Mouse (Mus musculus) kidney, postnatal 0 days (tissue): ENCODE measurements around the gene Eif5. TPM values are rescaled to one million over a fixed set of nuclear protein-coding genes. Genes with fewer than 3 reads are reported as not detected.
"Not testable (repeated sequence)": the region's sequence is repeated elsewhere in the genome, so short reads cannot be mapped to it uniquely, and the experiment has no call there.

Experiments
- ATAC-seq: fragments of 200-750 bp; cut with Nextera tagmentation; replicated peaks from 2 replicates; pipeline ENCODE4 v1.8.0; 2017; ENCODE audit warnings: low read depth, moderate number of reproducible peaks, moderate TSS enrichment, moderate library complexity; ENCODE audit not compliant: low FRiP score
- DNase-seq: peaks from one replicate; pipeline ENCODE4 v3.0.0-alpha.2; 2016; ENCODE audit warnings: low spot score
- H3K27ac ChIP-seq: fragments of 300-500 bp; sonication (generic); 2 replicates; pipeline ENCODE4 v1.5.1; 2014; ENCODE audit warnings: mild to moderate bottlenecking
- H3K27me3 ChIP-seq: fragments of 300-500 bp; sonication (generic); 2 replicates; pipeline ENCODE4 v1.6.1; 2014; ENCODE audit warnings: low read length, mixed read lengths; ENCODE audit not compliant: insufficient read depth
- H3K36me3 ChIP-seq: fragments of 300-500 bp; sonication (generic); 2 replicates; pipeline ENCODE4 v1.6.1; 2014; ENCODE audit warnings: low read length, mixed read lengths; ENCODE audit not compliant: insufficient read depth
- H3K4me1 ChIP-seq: fragments of 300-500 bp; sonication (generic); replicated peaks from 2 replicates; pipeline ENCODE4 v1.6.1; 2014; ENCODE audit warnings: antibody characterized with exemption, low read length, mixed read lengths; ENCODE audit not compliant: insufficient read depth
- H3K4me2 ChIP-seq: fragments of 300-500 bp; sonication (generic); 2 replicates; pipeline ENCODE4 v1.6.1; 2014; ENCODE audit warnings: mild to moderate bottlenecking, low read length, moderate library complexity, mixed read lengths
- H3K4me3 ChIP-seq: fragments of 300-500 bp; sonication (generic); replicated peaks from 2 replicates; pipeline ENCODE4 v1.5.1; 2014; ENCODE audit warnings: low read depth, low read length
- H3K9ac ChIP-seq: fragments of 300-500 bp; sonication (generic); 2 replicates; pipeline ENCODE4 v1.6.1; 2014; ENCODE audit warnings: low read depth, low read length
- H3K9me3 ChIP-seq: fragments of 300-500 bp; sonication (generic); replicated peaks from 2 replicates; pipeline ENCODE4 v1.6.1; 2016; ENCODE audit warnings: low read length, inconsistent platforms, mixed read lengths
- CTCF ChIP-seq: IDR thresholded peaks from 2 replicates; pipeline ENCODE4 v1.5.1; 2016; ENCODE audit warnings: antibody characterized with exemption, low read depth, mild to moderate bottlenecking, moderate library complexity
- WGBS: fragments of 180-500 bp; shearing (Covaris S2); extraction: QIAGEN DNeasy Blood & Tissue Kit; methylation state at CpG from one replicate; pipeline ENCODE4 v1.1.7; 2014; 5-methylcytosine and 5-hydroxymethylcytosine counted together
- polyA plus RNA-seq: library from polyadenylated mRNA; unstranded; fragments of >200 nt; fragmentation: Nextera tagmentation; extraction: Ambion mirVana; gene quantifications from 2 replicates; pipeline ENCODE4 v1.2.1, GENCODE M21; 2015

Gene Eif5
- polyA plus RNA-seq, 1 experiment from 2014 or later, result 701 TPM

DNA sequence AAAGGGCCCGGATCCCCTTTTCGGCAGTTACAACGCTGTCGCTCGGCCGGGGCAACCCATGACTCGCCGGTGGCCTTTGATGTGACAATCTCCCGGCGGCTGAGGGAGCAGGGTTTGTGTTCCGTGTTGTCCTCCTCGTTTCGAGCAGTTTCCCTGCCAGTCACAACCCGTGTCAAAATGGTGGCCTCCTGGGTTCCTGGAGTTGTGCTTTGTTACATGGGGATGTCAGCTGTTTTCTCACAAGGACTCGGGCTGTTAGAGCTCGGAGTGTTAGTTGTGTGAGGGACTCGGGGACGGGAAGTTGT, 1.2 kb downstream of the Eif5 start:
- Histone ChIP-seq H3K4me1 (peaks cover 5% of the 10 kb centered on the region; the same call in 1 of the 2 replicates), H3K36me3 (peaks cover 35% of the 10 kb centered on the region), H3K27me3 (no peaks in the 10 kb centered on the region), H3K9ac (peak overlapping the region; percentile 100), H3K9me3 (no peaks in the 10 kb centered on the region), H3K4me3 (peak overlapping the region; percentile 99), H3K4me2 (peak overlapping the region; percentile 86), H3K27ac (peak overlapping the region; percentile 100)
- ATAC-seq (no peak), DNase-seq (peak; percentile 15)
- no peak for TF ChIP-seq CTCF
- under 1% methylated on average over 18 of the region's 18 CpGs for WGBS

DNA sequence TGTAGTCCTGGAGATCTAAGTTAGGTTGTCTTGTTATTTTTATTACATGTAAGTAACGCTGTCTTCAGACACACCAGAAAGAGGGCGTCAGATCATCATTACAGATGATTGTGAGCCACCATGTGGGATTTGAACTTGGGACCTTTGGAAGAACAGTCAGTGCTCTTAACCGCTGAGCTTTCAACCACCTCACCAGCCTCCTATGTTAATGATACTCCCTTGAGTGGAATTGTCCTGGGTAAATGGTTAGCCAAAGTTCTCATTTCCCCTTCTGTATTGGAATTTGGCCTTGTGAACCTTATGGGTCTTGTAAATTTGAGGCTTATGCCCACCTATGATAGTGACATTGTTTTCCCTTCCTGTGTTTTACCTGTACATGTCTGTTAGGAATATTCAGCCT, 9.3 kb downstream of the Eif5 start:
- ATAC-seq (peak; percentile 58), DNase-seq (no peak)
- Histone ChIP-seq H3K4me1 (no peaks in the 10 kb centered on the region), H3K9ac (no peak overlapping the region), H3K4me2 (no peak overlapping the region), H3K36me3 (peaks cover 25% of the 10 kb centered on the region), H3K27me3 (no peaks in the 10 kb centered on the region), H3K27ac (no peak overlapping the region), H3K4me3 (no peak overlapping the region), H3K9me3 (no peaks in the 10 kb centered on the region)
- no peak for TF ChIP-seq CTCF
- 83% methylated on average over 3 of the region's 3 CpGs for WGBS

DNA sequence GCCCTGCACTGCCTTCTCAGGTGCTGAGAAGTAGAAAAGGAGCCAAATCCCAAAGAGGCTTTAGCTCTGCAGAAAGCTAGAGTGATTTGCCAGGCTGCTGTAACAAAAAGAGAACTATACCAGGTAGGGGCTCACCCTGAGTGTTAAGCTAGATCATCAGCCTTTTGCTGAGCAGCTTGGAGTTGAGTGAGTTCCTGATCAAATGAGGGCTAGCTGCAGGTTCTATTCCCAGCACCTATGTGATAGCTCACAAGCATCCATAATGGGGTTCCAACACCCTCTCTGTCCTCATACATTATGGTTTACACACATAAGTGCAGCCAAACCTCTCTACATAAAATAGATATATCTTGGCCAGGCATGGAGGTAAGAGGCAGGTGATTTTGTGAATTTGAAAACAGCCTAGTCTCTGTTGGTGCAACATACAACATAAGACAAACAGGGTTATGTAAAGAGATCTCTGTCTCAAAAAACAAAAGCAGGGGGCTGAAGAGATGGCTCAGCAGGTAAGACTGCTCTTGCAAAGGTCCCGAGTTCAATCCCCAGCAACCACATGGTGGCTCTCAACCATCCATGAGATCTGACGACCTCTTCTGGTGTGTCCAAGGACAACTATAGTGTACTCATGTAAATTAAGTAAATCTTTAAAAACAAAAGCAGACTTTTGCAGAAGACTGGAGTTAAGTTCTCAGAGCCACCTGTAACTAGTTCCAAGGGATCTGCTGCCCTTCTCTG, 10.9 kb downstream of the Eif5 start:
- H3K4me1 ChIP-seq, result no peaks in the 10 kb centered on the region
- ATAC-seq, result no peak

DNA sequence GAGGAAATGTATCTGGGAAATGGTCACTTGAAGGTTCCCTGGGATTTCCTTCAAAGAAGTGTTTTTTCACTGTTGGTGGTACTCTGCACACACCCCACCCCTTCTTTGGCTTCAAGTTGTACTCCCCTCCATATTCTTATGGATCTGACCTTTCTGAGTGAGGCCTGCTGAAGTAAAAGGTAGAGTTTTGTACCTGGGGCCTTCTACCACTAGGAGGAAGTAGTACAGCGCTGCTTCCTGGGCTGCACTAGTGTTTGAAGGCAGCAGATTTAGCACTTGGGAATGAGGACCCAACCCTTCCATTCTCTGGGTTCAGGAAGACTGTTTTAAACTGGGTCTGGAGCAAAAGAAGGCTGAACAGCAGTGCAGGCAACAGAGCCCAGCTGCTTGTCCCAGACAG, 12.9 kb downstream of the Eif5 start:
- peak; percentile 52; the same call in 1 of the 2 replicates for TF ChIP-seq CTCF
- no peak overlapping the region for H3K27ac ChIP-seq
- no peak overlapping the region for H3K9ac ChIP-seq
- no peak overlapping the region for H3K4me2 ChIP-seq
- WGBS, result 37% methylated on average over 1 of the region's 1 CpGs
- DNase-seq, result no peak
- H3K27me3 ChIP-seq, result no peaks in the 10 kb centered on the region
- 0 out of 2 replicates have a peak, but pooled peaks cover 5% of the 10 kb centered on the region for H3K36me3 ChIP-seq
- no peak for ATAC-seq
- no peak overlapping the region for H3K4me3 ChIP-seq
- no peaks in the 10 kb centered on the region for H3K4me1 ChIP-seq
- no peaks in the 10 kb centered on the region for H3K9me3 ChIP-seq

More for the DNA sequence above, 10.9 kb downstream of the Eif5 start:
- Histone ChIP-seq H3K4me3 (no peak overlapping the region), H3K9me3 (no peaks in the 10 kb centered on the region), H3K4me2 (no peak overlapping the region), H3K27ac (no peak overlapping the region), H3K9ac (no peak overlapping the region), H3K36me3 (peaks cover 9% of the 10 kb centered on the region; the same call in 1 of the 2 replicates), H3K27me3 (no peaks in the 10 kb centered on the region)
- DNase-seq, result no peak
- 57% methylated on average over 2 of the region's 2 CpGs for WGBS
- peak; percentile 13; the same call in 1 of the 2 replicates for TF ChIP-seq CTCF

DNA sequence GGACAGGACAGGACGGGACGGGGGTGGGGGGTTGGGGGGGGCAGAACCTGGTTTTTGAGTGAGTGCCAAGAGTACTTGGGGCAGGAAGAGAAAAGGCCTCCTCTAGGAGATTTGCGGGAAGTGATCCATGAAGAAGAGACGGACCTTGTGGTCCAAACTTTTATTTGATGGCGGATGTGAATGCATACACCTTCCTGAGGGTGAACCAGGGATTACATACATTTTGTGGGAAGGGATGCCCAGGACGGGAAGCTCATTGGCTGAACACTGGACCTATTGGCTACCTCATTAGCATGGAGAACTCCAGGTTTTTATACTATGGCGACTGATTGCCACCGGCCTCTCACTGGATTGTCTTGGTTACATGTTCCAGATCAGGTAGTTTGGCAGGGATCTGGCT, 14.5 kb downstream of the Eif5 start:
- no peaks in the 10 kb centered on the region for H3K27me3 ChIP-seq
- H3K9me3 ChIP-seq, result no peaks in the 10 kb centered on the region
- no peak for TF ChIP-seq CTCF
- no peak for DNase-seq
- H3K9ac ChIP-seq, result no peak overlapping the region
- no peaks in the 10 kb centered on the region for H3K36me3 ChIP-seq
- no peak overlapping the region for H3K4me2 ChIP-seq
- H3K27ac ChIP-seq, result no peak overlapping the region
- 65% methylated on average over 8 of the region's 8 CpGs for WGBS
- no peaks in the 10 kb centered on the region for H3K4me1 ChIP-seq
- no peak overlapping the region for H3K4me3 ChIP-seq
- ATAC-seq, result no peak

DNA sequence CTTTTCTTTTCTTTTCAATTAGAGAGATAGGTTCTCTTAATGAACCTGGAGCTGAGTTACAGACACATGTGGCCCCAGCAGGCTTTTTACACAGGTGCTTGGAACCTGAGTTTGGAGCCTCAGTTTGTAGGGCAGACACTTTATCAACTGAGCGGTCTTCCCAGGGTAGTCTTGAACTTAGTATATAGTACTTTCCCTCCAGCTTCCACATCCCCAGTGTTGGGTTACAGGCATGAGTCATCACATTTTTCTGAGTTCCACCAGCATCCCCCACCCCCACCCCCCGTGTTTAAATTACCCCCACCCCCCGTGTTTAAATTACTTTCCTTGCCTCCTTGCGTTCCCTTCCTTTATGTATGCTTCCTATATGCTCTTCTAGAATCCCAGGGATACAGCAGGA, 17.5 kb downstream of the Eif5 start:
- Histone ChIP-seq H3K27me3 (no peaks in the 10 kb centered on the region), H3K4me2 (no peak overlapping the region), H3K4me3 (no peak overlapping the region), H3K4me1 (0 out of 2 replicates have a peak, but pooled peaks cover 4% of the 10 kb centered on the region), H3K9me3 (no peaks in the 10 kb centered on the region), H3K9ac (no peak overlapping the region), H3K27ac (no peak overlapping the region), H3K36me3 (no peaks in the 10 kb centered on the region)
- TF ChIP-seq CTCF, result no peak
- WGBS, result 62% methylated on average over 4 of the region's 4 CpGs
- ATAC-seq, result no peak
- no peak for DNase-seq

DNA sequence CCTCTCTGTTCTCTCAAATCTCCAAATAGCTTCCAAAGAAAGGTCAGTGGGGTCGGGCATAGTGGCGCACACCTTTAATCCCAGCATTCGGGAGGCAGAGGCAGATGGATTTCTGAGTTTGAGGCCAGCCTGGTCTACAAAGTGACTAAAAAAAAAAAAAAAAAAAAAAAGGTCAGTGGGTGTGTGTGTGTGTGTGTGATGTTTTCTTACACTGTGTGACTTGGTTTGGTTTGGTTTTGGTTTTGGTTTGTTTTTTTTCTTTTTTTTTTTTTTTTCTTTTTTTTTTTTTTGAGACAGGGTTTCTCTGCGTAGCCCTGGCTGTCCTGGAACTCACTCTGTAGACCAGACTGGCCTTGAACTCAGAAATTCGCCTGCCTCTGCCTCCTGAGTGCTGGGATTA, 18.1 kb downstream of the Eif5 start:
- not testable (repeated sequence) for H3K9ac ChIP-seq, H3K36me3 ChIP-seq, H3K27ac ChIP-seq, H3K4me2 ChIP-seq, ATAC-seq, H3K9me3 ChIP-seq, H3K4me3 ChIP-seq, DNase-seq, H3K4me1 ChIP-seq, H3K27me3 ChIP-seq
- WGBS, result 75% methylated on average over 5 of the region's 5 CpGs
